Mouse (Mus musculus) midbrain, postnatal 0 days (tissue): ENCODE results near the gene Bahd1. TPM values are rescaled to one million over a fixed set of nuclear protein-coding genes. Genes with fewer than 3 reads are reported as not detected.
A peak's percentile ranks its signal among the peaks of the same experiment; 100 is the strongest.

ENCODE experiments used
- ATAC-seq: fragments of 200-750 bp; cut with Nextera tagmentation; 2 replicates; pipeline ENCODE4 v1.8.0; 2017; ENCODE audit warnings: moderate number of reproducible peaks, mild to moderate bottlenecking, moderate TSS enrichment, moderate library complexity; ENCODE audit not compliant: low FRiP score
- DNase-seq: peaks from one replicate; pipeline ENCODE4 v3.0.0-alpha.2; 2015; ENCODE audit warnings: low spot score
- H3K27ac ChIP-seq: fragments of 300-500 bp; sonication (generic); 2 replicates; pipeline ENCODE4 v1.5.1; 2014; ENCODE audit warnings: low read depth, mild to moderate bottlenecking, low read length, mixed read lengths
- H3K27me3 ChIP-seq: fragments of 300-500 bp; sonication (generic); 2 replicates; pipeline ENCODE4 v1.6.1; 2014; ENCODE audit warnings: low read length, control low read depth, mixed read lengths; ENCODE audit not compliant: insufficient read depth
- H3K36me3 ChIP-seq: fragments of 300-500 bp; sonication (generic); 2 replicates; pipeline ENCODE4 v1.6.1; 2014; ENCODE audit warnings: low read length, control low read depth, mixed read lengths; ENCODE audit not compliant: insufficient read depth
- H3K4me1 ChIP-seq: fragments of 300-500 bp; sonication (generic); 2 replicates; pipeline ENCODE4 v1.6.1; 2014; ENCODE audit warnings: mild to moderate bottlenecking, control low read depth, antibody characterized with exemption, low read length, mixed read lengths; ENCODE audit not compliant: insufficient read depth
- H3K4me2 ChIP-seq: fragments of 300-500 bp; sonication (generic); 2 replicates; pipeline ENCODE4 v1.6.1; 2014; ENCODE audit warnings: low read depth, mild to moderate bottlenecking, low read length, mixed read lengths; ENCODE audit not compliant: poor library complexity, severe bottlenecking
- H3K4me3 ChIP-seq: fragments of 300-500 bp; sonication (generic); 2 replicates; pipeline ENCODE4 v1.5.1; 2014; ENCODE audit warnings: low read depth, mild to moderate bottlenecking, low read length, moderate library complexity
- H3K9ac ChIP-seq: fragments of 300-500 bp; sonication (generic); replicated peaks from 2 replicates; pipeline ENCODE4 v1.6.1; 2014; ENCODE audit warnings: mild to moderate bottlenecking, low read length, moderate library complexity, mixed read lengths; ENCODE audit not compliant: poor library complexity, severe bottlenecking
- H3K9me3 ChIP-seq: fragments of 300-500 bp; sonication (generic); 2 replicates; pipeline ENCODE4 v1.6.1; 2016; ENCODE audit warnings: low read length, control low read depth
- CTCF ChIP-seq: IDR thresholded peaks from 2 replicates; pipeline ENCODE4 v1.5.1; 2016; ENCODE audit warnings: antibody characterized with exemption, mild to moderate bottlenecking
- WGBS: fragments of 180-500 bp; shearing (Covaris S2); extraction: QIAGEN DNeasy Blood & Tissue Kit; methylation state at CpG from one replicate; pipeline ENCODE4 v1.1.7; 2014; 5-methylcytosine and 5-hydroxymethylcytosine counted together
- polyA plus RNA-seq: library from polyadenylated mRNA; unstranded; fragments of >200 nt; fragmentation: Nextera tagmentation; extraction: Ambion mirVana; gene quantifications from 2 replicates; pipeline ENCODE4 v1.2.1, GENCODE M21; 2015
- total RNA-seq: library from RNA; depleted of rRNA; stranded (reverse); fragments of >200 nt; gene quantifications from 2 replicates; pipeline ENCODE4 v1.2.3, GENCODE M21; 2014; rRNA removed

The Bahd1 gene
- total RNA-seq (22.0 and 28.6 TPM in 2 replicates), polyA plus RNA-seq (6.1 and 6.6 TPM in 2 replicates)

- DNase-seq (no peak), ATAC-seq (no peak)
- Histone ChIP-seq H3K36me3 (no peaks in the 10 kb centered on the region), H3K27me3 (peaks cover 48% of the 10 kb centered on the region), H3K9me3 (no peaks in the 10 kb centered on the region), H3K4me2 (peak within 1 kb of the TSS; percentile 95), H3K9ac (peak within 1 kb of the TSS; percentile 92), H3K4me1 (peaks cover 30% of the 10 kb centered on the region), H3K4me3 (peak within 1 kb of the TSS; percentile 92), H3K27ac (no peak within 1 kb of the TSS)
- under 1% methylated on average over 32 of the region's 32 CpGs for WGBS
- TF ChIP-seq CTCF, result no peak
Observed at GRCm38 (mm10) chr2:118899981-118900825, at the start of gene Bahd1. Gene Bahd1, plus strand, starts transcription at chr2:118900377.

- no peak for TF ChIP-seq CTCF
- Histone ChIP-seq H3K9me3 (no peaks in the 10 kb centered on the region), H3K36me3 (no peaks in the 10 kb centered on the region), H3K4me2 (no peak overlapping the region), H3K27ac (no peak overlapping the region), H3K9ac (no peak overlapping the region), H3K4me3 (no peak overlapping the region), H3K27me3 (no peaks in the 10 kb centered on the region), H3K4me1 (no peaks in the 10 kb centered on the region)
- ATAC-seq, result no peak
- 44% methylated on average over 3 of the region's 3 CpGs for WGBS
- DNase-seq, result no peak
Observed at GRCm38 (mm10) chr2:118851756-118852155, 48.4 kb upstream of the Bahd1 start.

GRCm38 (mm10) chr2:118861454-118862339, 38.5 kb upstream of the Bahd1 start, which contains the start of gene Ivd:
Gene Ivd, plus strand, starts transcription at chr2:118861954.
- peak; percentile 100 for ATAC-seq
- TF ChIP-seq CTCF, result no peak; the same call in 1 of the 2 replicates

GRCm38 (mm10) chr2:118862340-118862675, 37.9 kb upstream of the Bahd1 start:
- peak overlapping the region; percentile 57 for H3K27ac ChIP-seq
- no peak for TF ChIP-seq CTCF
- H3K27me3 ChIP-seq, result no peaks in the 10 kb centered on the region
- H3K4me3 ChIP-seq, result peak overlapping the region; percentile 65
- H3K36me3 ChIP-seq, result no peaks in the 10 kb centered on the region
- H3K9ac ChIP-seq, result peak overlapping the region; percentile 72
- H3K9me3 ChIP-seq, result no peaks in the 10 kb centered on the region
- DNase-seq (no peak), ATAC-seq (no peak)
- H3K4me2 ChIP-seq, result peak overlapping the region; percentile 86
- 29% methylated on average over 1 of the region's 3 CpGs for WGBS
- H3K4me1 ChIP-seq, result no peaks in the 10 kb centered on the region

More at GRCm38 (mm10) chr2:118861454-118862339, 38.5 kb upstream of the Bahd1 start, which contains the start of gene Ivd:
- H3K9ac ChIP-seq, result peak within 1 kb of the TSS; percentile 72
- DNase-seq, result peak; percentile 98
- no peaks in the 10 kb centered on the region for H3K4me1 ChIP-seq
- H3K4me3 ChIP-seq, result peak within 1 kb of the TSS; percentile 65
- no peaks in the 10 kb centered on the region for H3K27me3 ChIP-seq
- no peaks in the 10 kb centered on the region for H3K36me3 ChIP-seq
- peak within 1 kb of the TSS; percentile 57 for H3K27ac ChIP-seq
- peak within 1 kb of the TSS; percentile 86 for H3K4me2 ChIP-seq
- under 1% methylated on average over 34 of the region's 34 CpGs for WGBS
- no peaks in the 10 kb centered on the region for H3K9me3 ChIP-seq

GRCm38 (mm10) chr2:118870601-118871000, 29.6 kb upstream of the Bahd1 start:
- Histone ChIP-seq H3K36me3 (peaks cover 12% of the 10 kb centered on the region; the same call in 1 of the 2 replicates), H3K9me3 (no peaks in the 10 kb centered on the region), H3K27ac (no peak overlapping the region), H3K4me2 (no peak overlapping the region), H3K4me3 (no peak overlapping the region), H3K9ac (no peak overlapping the region), H3K27me3 (no peaks in the 10 kb centered on the region), H3K4me1 (no peaks in the 10 kb centered on the region)
- no peak for TF ChIP-seq CTCF
- ATAC-seq, result no peak
- no peak for DNase-seq
- 95% methylated on average over 3 of the region's 3 CpGs for WGBS
